Mouse (Mus musculus): Measurements from ENCODE around the gene Pros1. TPM values are rescaled to one million over a fixed set of nuclear protein-coding genes. Genes with fewer than 3 reads are reported as not detected.
A peak's percentile ranks its signal among the peaks of the same experiment; 100 is the strongest.

Gene Pros1
- total RNA-seq, 2 experiments from 2014 or later: 9.6 to 9.8 TPM

GRCm38 (mm10) chr16:62858018-62858417 lies 3.9 kb downstream of the Pros1 start:
- no peak for DNase-seq (ENCODE audit: low spot score in 2 of 2)

- DNase-seq (ENCODE audit: low spot score in 2 of 2): no peak
Measured at GRCm38 (mm10) chr16:62860140-62860539, 6.0 kb downstream of the Pros1 start.

- no peak for DNase-seq (ENCODE audit: low spot score in 2 of 2)
Measured at GRCm38 (mm10) chr16:62861455-62861854, 7.3 kb downstream of the Pros1 start.

GRCm38 (mm10) chr16:62872688-62873117 lies 18.6 kb downstream of the Pros1 start:
- no peak for DNase-seq (ENCODE audit: low spot score in 2 of 2)

GRCm38 (mm10) chr16:62873180-62873579 lies 19.1 kb downstream of the Pros1 start:
- no peak for DNase-seq (ENCODE audit: low spot score in 2 of 2)

DNA sequence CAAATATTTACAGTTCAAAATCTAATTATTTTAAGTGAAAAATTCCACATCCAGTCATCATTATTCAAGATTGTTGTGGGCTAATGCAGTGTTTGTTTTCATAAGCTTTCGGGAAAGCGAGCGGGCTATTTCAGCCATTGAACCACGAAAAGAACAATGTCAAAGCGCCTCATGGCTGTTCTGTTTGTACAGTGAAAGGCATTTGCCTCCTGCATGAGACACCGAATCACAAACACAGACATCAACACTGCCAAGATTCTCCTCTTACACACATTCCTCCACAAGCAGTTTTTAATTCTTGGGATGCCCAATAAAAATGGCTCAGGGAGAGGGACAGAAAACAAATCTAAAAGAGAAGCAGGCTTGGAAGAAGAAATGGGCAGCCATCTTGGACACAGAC lies 20.0 kb downstream of the Pros1 start:
- DNase-seq (ENCODE audit: low spot score in 2 of 2): no peak

GRCm38 (mm10) chr16:62895824-62896223 lies 41.7 kb downstream of the Pros1 start:
- DNase-seq (ENCODE audit: low spot score in 2 of 2): no peak

DNA sequence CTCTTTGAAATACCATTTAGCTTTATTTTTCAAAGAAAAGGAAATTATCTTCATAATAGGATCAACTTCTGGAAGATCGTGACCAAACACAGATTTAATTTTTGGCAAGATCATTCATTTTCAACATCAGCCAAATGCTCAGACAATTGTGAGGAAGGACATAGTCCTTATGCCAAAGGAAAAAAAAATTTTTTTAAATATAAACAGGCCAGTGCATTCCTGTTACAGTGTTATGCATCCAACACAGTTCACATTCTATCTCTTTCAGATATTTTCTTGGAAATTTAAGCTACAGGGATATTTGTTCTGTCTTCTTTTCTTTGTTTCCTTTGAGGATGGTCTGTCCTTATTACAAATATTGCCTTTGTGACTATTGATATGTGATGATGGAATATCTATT lies 57.3 kb downstream of the Pros1 start:
- DNase-seq (ENCODE audit: low spot score in 2 of 2): no peak

DNA sequence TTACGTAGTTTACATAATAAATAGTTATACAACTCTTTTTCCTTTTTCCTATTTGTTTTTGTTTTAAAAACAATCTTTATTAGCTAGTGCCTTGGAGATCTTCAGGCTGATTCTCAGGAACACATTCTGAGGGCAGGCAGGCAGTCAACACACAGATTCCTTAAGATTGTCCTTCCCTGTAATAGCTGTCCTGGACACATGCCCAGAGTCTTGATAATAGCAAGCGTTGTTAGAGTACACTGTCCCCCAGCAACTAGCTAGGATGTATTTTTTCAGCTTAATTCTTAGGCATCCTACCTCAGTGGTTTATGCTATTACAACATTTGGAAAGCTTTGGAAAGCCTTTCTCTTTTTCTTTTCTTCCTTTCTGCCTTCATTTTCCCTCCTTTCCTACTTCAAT lies 58.1 kb downstream of the Pros1 start:
- no peak for DNase-seq (ENCODE audit: low spot score in 2 of 2)

- DNase-seq (ENCODE audit: low spot score in 2 of 2): no peak
Measured at GRCm38 (mm10) chr16:62915530-62915929, 61.4 kb downstream of the Pros1 start.

DNA sequence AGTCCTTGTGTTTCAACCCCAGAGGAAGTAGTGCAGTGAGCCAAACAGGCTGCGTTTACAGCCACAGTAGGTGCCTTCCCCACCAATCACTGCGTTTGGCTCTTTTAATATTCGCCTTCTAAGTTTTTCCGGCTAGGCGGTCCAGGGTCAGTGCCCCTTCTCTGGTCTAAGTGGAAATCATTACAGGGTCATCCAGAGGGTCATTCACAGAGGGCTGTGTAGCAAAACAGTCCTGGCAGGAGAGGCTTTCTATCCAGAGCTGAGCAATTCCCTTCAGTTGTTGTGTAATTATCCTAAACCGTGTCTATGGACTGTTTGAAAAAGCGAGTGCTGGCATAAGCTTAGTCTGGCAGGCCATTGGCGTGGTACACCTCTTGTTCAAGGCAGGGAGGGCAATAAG lies 68.1 kb downstream of the Pros1 start:
- DNase-seq (ENCODE audit: low spot score in 2 of 2): no peak

- DNase-seq (ENCODE audit: low spot score in 2 of 2): no peak
Measured at GRCm38 (mm10) chr16:62931341-62931740, 77.2 kb downstream of the Pros1 start.

GRCm38 (mm10) chr16:62936316-62936715 lies 82.2 kb downstream of the Pros1 start:
- no peak for DNase-seq (ENCODE audit: low spot score in 2 of 2)

DNA sequence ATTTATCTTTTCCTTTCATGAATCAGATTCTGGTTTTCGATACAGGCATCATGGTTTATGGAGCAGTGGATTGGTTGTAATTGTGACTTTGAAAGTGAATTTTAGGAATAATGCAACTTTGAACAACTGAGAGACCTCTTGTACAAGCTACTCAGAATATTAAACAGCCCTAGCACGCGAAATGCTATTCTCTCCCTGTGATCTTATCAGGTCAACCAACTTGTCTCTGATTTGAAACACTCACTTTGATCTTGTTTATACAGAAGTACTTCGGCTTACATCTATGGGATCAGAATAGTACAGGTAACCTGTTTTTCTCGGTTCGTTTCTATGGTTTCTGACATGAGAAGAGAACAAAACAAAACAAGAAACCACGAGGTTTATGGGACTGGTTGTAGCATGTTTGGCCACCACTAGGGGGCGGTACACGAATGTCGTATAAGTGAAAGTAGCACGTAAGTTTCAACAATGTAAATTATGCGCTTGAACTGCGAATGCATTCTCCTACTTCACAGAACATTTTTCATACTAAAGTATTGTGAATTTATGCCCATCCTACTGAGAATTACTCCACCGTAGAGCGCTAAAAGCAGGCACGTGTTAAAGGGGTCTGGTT lies 86.4 kb downstream of the Pros1 start:
- DNase-seq (ENCODE audit: low spot score in 2 of 2): peak; percentile 66 to 76

- no peak for DNase-seq (ENCODE audit: low spot score in 2 of 2)
Measured at GRCm38 (mm10) chr16:62941763-62942162, 87.7 kb downstream of the Pros1 start.

DNA sequence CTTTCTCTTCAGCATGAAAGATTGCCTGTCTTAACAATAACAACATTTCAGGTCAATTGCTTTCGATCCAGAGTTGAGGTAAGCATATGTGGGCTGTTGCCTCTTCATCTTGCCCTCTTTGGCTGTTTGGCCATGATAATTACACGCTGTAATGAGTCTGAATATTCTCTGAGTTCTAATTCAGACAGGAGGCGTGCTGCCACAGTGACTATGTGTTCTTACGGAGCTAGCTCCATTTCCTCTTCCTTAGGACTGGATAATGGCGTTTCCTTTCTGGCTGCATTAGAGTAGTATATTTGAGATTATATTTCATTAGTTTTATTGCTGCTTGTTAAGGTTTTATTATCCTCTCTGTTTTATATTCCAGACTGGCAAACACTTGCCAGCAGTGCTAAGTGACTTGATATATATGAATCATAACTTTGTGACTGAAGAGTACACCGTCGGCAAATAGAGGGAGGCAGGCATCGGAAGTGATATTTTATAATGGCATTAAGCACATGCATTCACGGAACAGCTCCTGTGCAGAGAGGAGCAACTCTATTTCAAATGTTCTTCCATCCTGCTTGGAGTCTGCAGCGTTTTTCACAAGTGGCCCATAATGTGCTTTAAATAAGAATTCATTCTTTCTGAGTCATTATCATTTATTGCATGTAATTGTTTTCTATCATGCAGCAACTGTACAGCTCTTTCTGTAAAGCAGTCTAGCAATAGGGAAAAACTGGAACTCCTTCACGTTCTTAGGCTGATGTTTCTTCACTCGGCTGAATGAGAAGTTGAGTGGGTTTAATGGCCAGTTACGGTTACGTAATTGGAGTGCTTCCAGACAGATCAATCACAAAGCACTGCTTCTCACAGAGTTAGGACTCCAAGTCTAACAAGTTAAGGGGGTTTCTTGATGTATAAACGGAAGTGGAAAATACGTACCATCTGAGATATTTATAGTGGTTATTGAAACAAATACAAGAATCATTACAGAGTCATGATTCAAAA lies 88.6 kb downstream of the Pros1 start:
- no peak for DNase-seq (ENCODE audit: low spot score in 2 of 2)

- no peak for DNase-seq (ENCODE audit: low spot score in 2 of 2)
Measured at GRCm38 (mm10) chr16:62958485-62958884, 104.4 kb downstream of the Pros1 start.

GRCm38 (mm10) chr16:62964361-62964763 lies 110.3 kb downstream of the Pros1 start:
- DNase-seq (ENCODE audit: low spot score in 2 of 2): peak; percentile 29 to 37

GRCm38 (mm10) chr16:62971673-62972332 lies 117.7 kb downstream of the Pros1 start:
- DNase-seq (ENCODE audit: low spot score in 2 of 2): no peak

DNA sequence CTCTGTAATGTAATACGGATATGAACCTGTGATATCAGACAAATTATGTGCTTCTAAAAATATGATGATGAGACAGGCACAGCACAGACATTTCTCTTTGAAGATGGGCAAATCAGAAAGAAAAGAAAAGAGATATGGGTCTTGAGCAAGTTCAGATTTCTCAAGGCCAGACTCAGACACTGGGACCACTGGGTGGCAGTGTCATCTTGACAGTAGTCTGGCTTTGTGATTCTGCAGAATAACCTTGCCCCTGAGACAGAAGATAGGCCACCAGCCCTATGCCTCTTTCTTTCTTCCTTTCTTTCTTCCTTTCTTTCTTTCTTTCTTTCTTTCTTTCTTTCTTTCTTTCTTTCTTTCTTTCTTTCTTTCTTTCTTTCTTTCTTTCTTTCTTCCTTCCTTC lies 120.8 kb downstream of the Pros1 start:
- peak in 1 of 2 experiments; percentile 11 for DNase-seq (ENCODE audit: low spot score in 2 of 2)
